Mouse (Mus musculus) small intestine, adult 2 months (tissue): Measurements from ENCODE around the gene Ttll4. TPM values are rescaled to one million over a fixed set of nuclear protein-coding genes. Genes with fewer than 3 reads are reported as not detected.

Source experiments
- H3K27ac ChIP-seq: fragments of 200-500 bp; 2 replicates; pipeline ENCODE4 v1.5.1; 2012; ENCODE audit warnings: low read depth, low read length, control low read depth, inconsistent platforms; ENCODE audit not compliant: insufficient read depth
- H3K27me3 ChIP-seq: fragments of 200-500 bp; 2 replicates; pipeline ENCODE4 v1.6.1; 2012; ENCODE audit warnings: mild to moderate bottlenecking, moderate library complexity, low read length, inconsistent platforms; ENCODE audit not compliant: control insufficient read depth, insufficient read depth
- H3K36me3 ChIP-seq: fragments of 200-500 bp; 2 replicates; pipeline ENCODE4 v1.6.1; 2012; ENCODE audit warnings: mild to moderate bottlenecking, low read length, control low read depth, inconsistent platforms; ENCODE audit not compliant: control insufficient read depth, insufficient read depth
- H3K4me1 ChIP-seq: fragments of 200-500 bp; 2 replicates; pipeline ENCODE4 v1.6.1; 2012; ENCODE audit warnings: low read length, inconsistent platforms, mixed read lengths; ENCODE audit not compliant: control insufficient read depth, insufficient read depth, insufficient read length
- H3K4me3 ChIP-seq: fragments of 200-500 bp; 2 replicates; pipeline ENCODE4 v1.5.1; 2012; ENCODE audit warnings: low read depth, mild to moderate bottlenecking, control low read depth, inconsistent platforms, low read length, moderate library complexity
- CTCF ChIP-seq: fragments of 200-500 bp; IDR thresholded peaks from 2 replicates; pipeline ENCODE4 v1.5.1; 2012; ENCODE audit warnings: low read depth, mild to moderate bottlenecking, control low read depth, inconsistent platforms, low read length, moderate library complexity, mixed read lengths; ENCODE audit not compliant: insufficient replicate concordance, insufficient read length; ENCODE audit errors: extremely low read depth
- POLR2A ChIP-seq: fragments of 200-500 bp; IDR thresholded peaks from 2 replicates; pipeline ENCODE4 v1.6.1; 2012; ENCODE audit warnings: low read depth, mild to moderate bottlenecking, control low read depth, inconsistent platforms, low read length, moderate library complexity
- WGBS: fragments of 180-500 bp; shearing (Covaris S2); methylation state at CpG from one replicate; pipeline ENCODE4 v1.1.7; 2018; 5-methylcytosine and 5-hydroxymethylcytosine counted together
- polyA plus RNA-seq: library from polyadenylated mRNA; depleted of rRNA; stranded (reverse); fragments of >200 nt; gene quantifications from 2 replicates; pipeline ENCODE4 v1.2.3, GENCODE M21; 2012; rRNA removed

Gene Ttll4
- polyA plus RNA-seq, 1 experiment, result 8.4 TPM

- 89% methylated on average over 8 of the region's 8 CpGs for WGBS
- H3K36me3 ChIP-seq, result no peaks in the 10 kb centered on the region
- H3K27me3 ChIP-seq, result no peaks in the 10 kb centered on the region
- H3K4me1 ChIP-seq, result peaks cover 36% of the 10 kb centered on the region
- no peak for TF ChIP-seq POLR2A
- TF ChIP-seq CTCF, result no peak
- H3K27ac ChIP-seq, result no peak overlapping the region
- no peak overlapping the region for H3K4me3 ChIP-seq
These were observed 90.6 kb downstream of the Ttll4 start for GRCm38 (mm10) chr1:74752150-74752549.

GRCm38 (mm10) chr1:74752833-74753232 is 91.3 kb downstream of the Ttll4 start:
- WGBS, result 97% methylated on average over 3 of the region's 3 CpGs

More at GRCm38 (mm10) chr1:74752833-74753232, 91.3 kb downstream of the Ttll4 start:
- Histone ChIP-seq H3K27me3 (no peaks in the 10 kb centered on the region), H3K4me3 (no peak overlapping the region), H3K4me1 (peaks cover 36% of the 10 kb centered on the region), H3K27ac (no peak overlapping the region), H3K36me3 (no peaks in the 10 kb centered on the region)
- TF ChIP-seq CTCF (no peak), POLR2A (no peak)

Other genes starting within 250 kb of the Ttll4 start
- gene Cnot9, start 155.7 kb upstream of the Ttll4 start, polyA plus RNA-seq, result 9.0 and 16.4 TPM in 2 replicates
- not detected in 2 replicates for gene Plcd4, start 118.9 kb upstream of the Ttll4 start, polyA plus RNA-seq
- gene Usp37, start 117.5 kb upstream of the Ttll4 start, polyA plus RNA-seq, result 0.33 and 1.2 TPM in 2 replicates
- 5.0 and 8.5 TPM in 2 replicates for gene Zfp142, start 73.5 kb upstream of the Ttll4 start, polyA plus RNA-seq
- gene Bcs1l, start 73.5 kb upstream of the Ttll4 start, polyA plus RNA-seq, result 5.3 and 5.9 TPM in 2 replicates
- 18.8 and 31.3 TPM in 2 replicates for gene Rnf25, start 60.3 kb upstream of the Ttll4 start, polyA plus RNA-seq
- gene Stk36, start 60.3 kb upstream of the Ttll4 start, polyA plus RNA-seq, result 1.1 and 1.4 TPM in 2 replicates
- gene Cyp27a1, start 51.8 kb downstream of the Ttll4 start, polyA plus RNA-seq, result 5.6 and 36.2 TPM in 2 replicates
- 1.5 TPM in 1 of 2 replicates, not detected in the other for gene Prkag3, start 87.5 kb downstream of the Ttll4 start, polyA plus RNA-seq
- gene Wnt6, start 110.1 kb downstream of the Ttll4 start, polyA plus RNA-seq, result 2.0 and 6.0 TPM in 2 replicates
- gene Wnt10a, start 129.8 kb downstream of the Ttll4 start, polyA plus RNA-seq, result 0.14 and 0.57 TPM in 2 replicates
- gene Cdk5r2, start 193.2 kb downstream of the Ttll4 start, polyA plus RNA-seq, result 1.2 and 2.1 TPM in 2 replicates
- 2.0 and 5.2 TPM in 2 replicates for gene Fev, start 223.7 kb downstream of the Ttll4 start, polyA plus RNA-seq
- 0.86 and 1.1 TPM in 2 replicates for gene Cryba2, start 231.4 kb downstream of the Ttll4 start, polyA plus RNA-seq